Mouse (Mus musculus) sigmoid colon, adult 10 weeks (tissue): ENCODE results near the gene Tex264. TPM values are rescaled to one million over a fixed set of nuclear protein-coding genes. Genes with fewer than 3 reads are reported as not detected.

Experiments
- polyA plus RNA-seq: library from polyadenylated mRNA; stranded (reverse); fragments of 350-450 nt; fragmentation: Illumina TruSeq; extraction: RNeasy Lipid Tissue Mini Kit (QIAGEN cat#74804); gene quantifications from one replicate; pipeline ENCODE4 v1.2.3, GENCODE M21; 2014; ENCODE audit warnings: low read depth, low replicate concordance

Tex264 gene
- polyA plus RNA-seq: 2.6 TPM

GRCm38 (mm10) chr9:106685249-106686101 is at the start of gene Tex264:
Tex264 (minus strand) TSS chr9:106685927.

GRCm38 (mm10) chr9:106655884-106656720 is 29.6 kb downstream of the Tex264 start, which contains the start of gene Grm2:
Grm2 (minus strand) TSS chr9:106656082.

DNA sequence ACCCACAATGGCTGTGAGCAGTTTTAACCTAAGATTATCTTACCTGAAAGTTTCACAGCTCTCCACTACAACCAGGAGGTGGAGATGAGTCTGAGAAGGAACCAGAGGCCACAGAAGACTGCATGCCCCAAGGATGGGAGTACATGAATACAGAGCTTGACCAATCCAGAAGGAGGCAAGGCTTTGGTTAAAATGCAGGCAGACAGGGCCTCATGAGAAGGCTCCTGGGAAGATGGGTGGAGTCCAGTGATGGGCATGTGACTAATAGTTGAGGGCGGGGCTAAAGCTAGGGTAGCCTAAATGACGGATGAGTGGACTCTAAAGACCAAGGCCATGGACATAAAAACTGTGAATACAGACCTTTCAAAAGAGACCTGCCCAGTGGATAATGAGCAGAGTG is 59.4 kb downstream of the Tex264 start, which contains the start of gene Iqcf6:
TSS of gene Iqcf6 (plus strand) at position 301 of the 400 bp plus-strand sequence.

Other genes with a start within 250 kb of the Tex264 start
- 2.6 TPM for gene Acy1, start 247.6 kb downstream of the Tex264 start, polyA plus RNA-seq
- gene Abhd14b, start 238.5 kb downstream of the Tex264 start, polyA plus RNA-seq: 22.5 TPM
- 2.9 TPM for gene Abhd14a, start 238.2 kb downstream of the Tex264 start, polyA plus RNA-seq
- gene Pcbp4, start 232.6 kb downstream of the Tex264 start, polyA plus RNA-seq: 1.1 TPM
- gene Gpr62, start 220.0 kb downstream of the Tex264 start, polyA plus RNA-seq: not detected
- gene Rrp9, start 210.0 kb downstream of the Tex264 start, polyA plus RNA-seq: not detected
- gene Parp3, start 209.0 kb downstream of the Tex264 start, polyA plus RNA-seq: 11.2 TPM
- gene Iqcf1, start 186.0 kb downstream of the Tex264 start, polyA plus RNA-seq: not detected
- not detected for gene Iqcf5, start 171.4 kb downstream of the Tex264 start, polyA plus RNA-seq
- gene Iqcf3, start 124.3 kb downstream of the Tex264 start, polyA plus RNA-seq: not detected
- gene Iqcf4, start 114.9 kb downstream of the Tex264 start, polyA plus RNA-seq: not detected
- gene Iqcf6, start 59.3 kb downstream of the Tex264 start, polyA plus RNA-seq: not detected
- not detected for gene Grm2, start 29.8 kb downstream of the Tex264 start, polyA plus RNA-seq
- 9.3 TPM for gene Rad54l2, start 103.3 kb upstream of the Tex264 start, polyA plus RNA-seq
- gene Dcaf1, start 135.9 kb upstream of the Tex264 start, polyA plus RNA-seq: 24.9 TPM
- 13.2 TPM for gene Rbm15b, start 201.5 kb upstream of the Tex264 start, polyA plus RNA-seq
- gene Manf, start 206.1 kb upstream of the Tex264 start, polyA plus RNA-seq: 103 TPM